Mouse (Mus musculus): ENCODE results near the gene BC016579. TPM values are rescaled to one million over a fixed set of nuclear protein-coding genes. Genes with fewer than 3 reads are reported as not detected.

Gene BC016579
- polyA plus RNA-seq, 1 experiment = 0.08 TPM

- no peak overlapping the region for H3K4me3 ChIP-seq (ENCODE audit: control insufficient read depth, insufficient read depth, low read length)
- WGBS = 60% methylated on average over 4 of the region's 4 CpGs
- no peak overlapping the region for H3K27ac ChIP-seq (ENCODE audit: control insufficient read depth, insufficient read depth, low read length)
- no peaks in the 10 kb centered on the region for H3K36me3 ChIP-seq (ENCODE audit: control insufficient read depth, insufficient read depth, low read length)
- no peak for DNase-seq
- H3K27me3 ChIP-seq (ENCODE audit: control insufficient read depth, insufficient read depth, low read length) = no peaks in the 10 kb centered on the region
- H3K4me1 ChIP-seq (replicated peaks; ENCODE audit: control insufficient read depth, insufficient read depth, low read length) = no peaks in the 10 kb centered on the region
- TF ChIP-seq CTCF (IDR thresholded peaks at IDR 0.05; ENCODE audit: borderline replicate concordance, control insufficient read depth, extremely low read depth, insufficient read depth, low read length, poor library complexity) = no peak
- no peak for TF ChIP-seq POLR2A (IDR thresholded peaks at IDR 0.05; ENCODE audit: control insufficient read depth, extremely low read depth, insufficient read depth, low read length, poor library complexity)
These were observed 45.4 kb downstream of the BC016579 start for GRCm38 (mm10) chr16:45608481-45608954.

- DNase-seq = no peak
- no peak overlapping the region for H3K27ac ChIP-seq (ENCODE audit: control insufficient read depth, insufficient read depth, low read length)
- TF ChIP-seq CTCF (IDR thresholded peaks at IDR 0.05; ENCODE audit: borderline replicate concordance, control insufficient read depth, extremely low read depth, insufficient read depth, low read length, poor library complexity) (no peak), POLR2A (IDR thresholded peaks at IDR 0.05; ENCODE audit: control insufficient read depth, extremely low read depth, insufficient read depth, low read length, poor library complexity) (no peak)
- H3K4me1 ChIP-seq (replicated peaks; ENCODE audit: control insufficient read depth, insufficient read depth, low read length) = no peaks in the 10 kb centered on the region
- no peaks in the 10 kb centered on the region for H3K27me3 ChIP-seq (ENCODE audit: control insufficient read depth, insufficient read depth, low read length)
- H3K4me3 ChIP-seq (ENCODE audit: control insufficient read depth, insufficient read depth, low read length) = no peak overlapping the region
- no peaks in the 10 kb centered on the region for H3K36me3 ChIP-seq (ENCODE audit: control insufficient read depth, insufficient read depth, low read length)
These were observed 58.4 kb downstream of the BC016579 start for GRCm38 (mm10) chr16:45595494-45595893.

GRCm38 (mm10) chr16:45593656-45594055, 60.2 kb downstream of the BC016579 start:
- Histone ChIP-seq H3K27me3 (ENCODE audit: control insufficient read depth, insufficient read depth, low read length) (no peaks in the 10 kb centered on the region), H3K36me3 (ENCODE audit: control insufficient read depth, insufficient read depth, low read length) (no peaks in the 10 kb centered on the region), H3K4me3 (ENCODE audit: control insufficient read depth, insufficient read depth, low read length) (no peak overlapping the region), H3K4me1 (replicated peaks; ENCODE audit: control insufficient read depth, insufficient read depth, low read length) (no peaks in the 10 kb centered on the region), H3K27ac (ENCODE audit: control insufficient read depth, insufficient read depth, low read length) (no peak overlapping the region)
- TF ChIP-seq CTCF (IDR thresholded peaks at IDR 0.05; ENCODE audit: borderline replicate concordance, control insufficient read depth, extremely low read depth, insufficient read depth, low read length, poor library complexity) (no peak), POLR2A (IDR thresholded peaks at IDR 0.05; ENCODE audit: control insufficient read depth, extremely low read depth, insufficient read depth, low read length, poor library complexity) (no peak)
- no peak for DNase-seq
- WGBS = 100% methylated on average over 1 of the region's 1 CpGs

GRCm38 (mm10) chr16:45582512-45582911, 71.4 kb downstream of the BC016579 start:
- H3K4me1 ChIP-seq (replicated peaks; ENCODE audit: control insufficient read depth, insufficient read depth, low read length) = no peaks in the 10 kb centered on the region
- no peak overlapping the region for H3K27ac ChIP-seq (ENCODE audit: control insufficient read depth, insufficient read depth, low read length)
- no peak overlapping the region for H3K4me3 ChIP-seq (ENCODE audit: control insufficient read depth, insufficient read depth, low read length)
- WGBS = 39% methylated on average over 2 of the region's 2 CpGs
- DNase-seq = peak; percentile 43
- H3K36me3 ChIP-seq (ENCODE audit: control insufficient read depth, insufficient read depth, low read length) = no peaks in the 10 kb centered on the region
- TF ChIP-seq CTCF (IDR thresholded peaks at IDR 0.05; ENCODE audit: borderline replicate concordance, control insufficient read depth, extremely low read depth, insufficient read depth, low read length, poor library complexity) = no peak
- TF ChIP-seq POLR2A (IDR thresholded peaks at IDR 0.05; ENCODE audit: control insufficient read depth, extremely low read depth, insufficient read depth, low read length, poor library complexity) = no peak
- H3K27me3 ChIP-seq (ENCODE audit: control insufficient read depth, insufficient read depth, low read length) = no peaks in the 10 kb centered on the region

- no peaks in the 10 kb centered on the region for H3K4me1 ChIP-seq (replicated peaks; ENCODE audit: control insufficient read depth, insufficient read depth, low read length)
- no peak overlapping the region for H3K4me3 ChIP-seq (ENCODE audit: control insufficient read depth, insufficient read depth, low read length)
- no peak for DNase-seq
- TF ChIP-seq POLR2A (IDR thresholded peaks at IDR 0.05; ENCODE audit: control insufficient read depth, extremely low read depth, insufficient read depth, low read length, poor library complexity) = no peak
- TF ChIP-seq CTCF (IDR thresholded peaks at IDR 0.05; ENCODE audit: borderline replicate concordance, control insufficient read depth, extremely low read depth, insufficient read depth, low read length, poor library complexity) = no peak
- no peaks in the 10 kb centered on the region for H3K36me3 ChIP-seq (ENCODE audit: control insufficient read depth, insufficient read depth, low read length)
- 63% methylated on average over 12 of the region's 12 CpGs for WGBS
- H3K27ac ChIP-seq (ENCODE audit: control insufficient read depth, insufficient read depth, low read length) = no peak overlapping the region
- H3K27me3 ChIP-seq (ENCODE audit: control insufficient read depth, insufficient read depth, low read length) = no peaks in the 10 kb centered on the region
These were observed 74.0 kb downstream of the BC016579 start for GRCm38 (mm10) chr16:45579883-45580282.

Other genes starting within 250 kb of the BC016579 start
- gene Cd200, start 245.0 kb downstream of the BC016579 start, polyA plus RNA-seq (2012; rRNA removed) = 32.5 and 43.7 TPM in 2 replicates
- gene Gm609, start 161.1 kb downstream of the BC016579 start, polyA plus RNA-seq (2012; rRNA removed) = 0.04 TPM in 2 replicates
- gene Gm17783, start 122.0 kb downstream of the BC016579 start, polyA plus RNA-seq (2012; rRNA removed) = not detected in 2 replicates
- 0.03 TPM in 1 of 2 replicates, not detected in the other for gene Slc9c1, start 118.8 kb downstream of the BC016579 start, polyA plus RNA-seq (2012; rRNA removed)
- gene Gcsam, start 43.7 kb downstream of the BC016579 start, polyA plus RNA-seq (2012; rRNA removed) = 0.54 and 0.97 TPM in 2 replicates
- gene Tmprss7, start 39.6 kb upstream of the BC016579 start, polyA plus RNA-seq (2012; rRNA removed) = 0.07 and 0.34 TPM in 2 replicates
- 1.2 TPM in 2 replicates for gene Tagln3, start 70.5 kb upstream of the BC016579 start, polyA plus RNA-seq (2012; rRNA removed)
- 10.4 and 11.4 TPM in 2 replicates for gene Abhd10, start 88.9 kb upstream of the BC016579 start, polyA plus RNA-seq (2012; rRNA removed)

All from thymus, adult 2 months (tissue).